Mouse (Mus musculus): ENCODE measurements around the gene Alkbh3.

DNA sequence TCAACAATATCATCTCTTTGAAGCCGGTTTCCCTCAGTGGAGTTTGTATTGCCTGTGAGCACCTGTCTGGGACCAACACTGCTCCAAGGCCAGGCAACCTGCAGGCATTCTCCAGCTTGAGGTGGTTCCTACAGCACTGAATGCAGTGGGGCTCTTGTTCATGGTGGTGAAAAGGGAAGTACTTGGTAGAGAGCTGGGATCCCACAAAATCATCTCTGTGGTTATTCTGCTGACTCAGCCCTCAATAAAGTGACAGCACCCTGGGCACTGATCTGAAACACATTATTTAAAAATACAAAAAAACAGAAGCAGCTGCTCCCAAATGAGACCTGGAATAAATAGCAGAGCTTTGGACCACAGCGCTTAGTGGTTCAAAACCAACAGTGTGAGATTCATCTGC lies 22.2 kb downstream of the Alkbh3 start:
- TF ChIP-seq CTCF (conservative IDR thresholded peaks at IDR 0.05; ENCODE audit: low read length) (no peak), POU5F1 (IDR thresholded peaks at IDR 0.05; ENCODE audit: borderline replicate concordance, low read length) (no peak)

Measured in E14TG2a.4 (cell line).